Comparison of ENCODE assay signal across 7 mouse cellular contexts in the genomic region with DNA sequence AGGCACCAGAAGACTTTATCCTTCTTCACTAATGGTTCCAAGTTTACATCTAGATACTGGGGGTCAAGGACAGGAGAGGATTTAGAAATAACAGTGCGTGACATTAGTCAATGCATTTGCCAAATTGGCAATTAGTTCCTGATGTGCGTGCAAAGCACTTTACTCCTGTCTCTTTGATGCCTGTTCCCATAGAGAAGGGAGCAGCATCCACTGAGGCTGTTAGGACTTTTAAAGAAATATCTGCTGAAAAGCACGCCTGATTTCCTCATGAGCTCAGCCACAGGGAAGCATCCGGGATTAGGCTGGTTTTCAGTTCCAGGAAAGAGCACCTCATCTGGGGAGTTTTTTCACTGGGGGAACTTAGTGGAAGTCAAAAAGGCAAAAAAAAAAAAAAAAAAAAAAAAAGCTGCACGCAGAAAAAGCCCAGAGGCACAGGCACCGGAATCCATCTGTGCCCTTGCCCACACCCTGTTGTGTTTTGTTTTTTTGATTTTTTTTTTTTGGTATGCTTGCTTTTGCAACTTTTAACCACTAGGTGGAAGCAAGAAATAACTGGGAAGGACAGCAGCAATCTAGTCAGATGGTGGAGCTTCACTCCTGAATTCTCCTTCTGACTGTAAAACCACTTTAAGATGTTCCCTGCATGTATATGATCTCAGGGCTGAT. TPM values are rescaled to one million over a fixed set of nuclear protein-coding genes. Genes with fewer than 3 reads are reported as not detected.
A peak's percentile ranks its signal among the peaks of the same experiment; 100 is the strongest.
DNase-seq lines count a peak whose midpoint lies in the region; ATAC-seq and TF ChIP-seq lines count a peak whose summit lies in the region.

No protein-coding gene starts in this region.

- H3K79me3 ChIP-seq in C2C12 (ENCODE audit: low read depth) = no peaks in the 10 kb centered on the region

- H3K79me2 ChIP-seq in C2C12 (ENCODE audit: control insufficient read depth, insufficient read depth) = no peaks in the 10 kb centered on the region

- peak; percentile 0 for TF ChIP-seq CTCF in C2C12 (IDR thresholded peaks at IDR 0.05; ENCODE audit: control insufficient read depth, insufficient read depth, insufficient read length)

- ATAC-seq in heart, embryonic 13.5 days (ENCODE audit: extremely low read depth, insufficient number of reproducible peaks, low FRiP score, low TSS enrichment) = no peak
- ATAC-seq in limb, embryonic 15.5 days (ENCODE audit: insufficient number of reproducible peaks, low FRiP score, low TSS enrichment, low read depth) = no peak
- 0 out of 2 replicates have a peak, but pooled peaks have one; percentile 15 for ATAC-seq in neural tube, embryonic 12.5 days (ENCODE audit: low FRiP score, low read depth)

- DNase-seq in 416B (ENCODE audit: low read depth) = peak; percentile 75
- DNase-seq in cerebellum, postnatal 10 days = peak; percentile 53 to 81
- DNase-seq in ovary, postnatal 14 days (ENCODE audit: low spot score) = no peak

- no peaks in the 10 kb centered on the region for H3K27me3 ChIP-seq in C2C12 (ENCODE audit: control insufficient read depth, insufficient read depth, insufficient read length)
- peaks cover 47% of the 10 kb centered on the region for H3K27me3 ChIP-seq in heart, embryonic 13.5 days (replicated peaks)
- H3K27me3 ChIP-seq in limb, embryonic 15.5 days = no peaks in the 10 kb centered on the region
- H3K27me3 ChIP-seq in neural tube, embryonic 12.5 days (replicated peaks) = no peaks in the 10 kb centered on the region

- no peaks in the 10 kb centered on the region for H3K36me3 ChIP-seq in C2C12 (ENCODE audit: control insufficient read depth, insufficient read depth)
- no peaks in the 10 kb centered on the region for H3K36me3 ChIP-seq in heart, embryonic 13.5 days
- no peaks in the 10 kb centered on the region for H3K36me3 ChIP-seq in limb, embryonic 15.5 days
- H3K36me3 ChIP-seq in neural tube, embryonic 12.5 days = no peaks in the 10 kb centered on the region

- H3K9me3 ChIP-seq in heart, embryonic 13.5 days = no peaks in the 10 kb centered on the region
- H3K9me3 ChIP-seq in limb, embryonic 15.5 days = no peaks in the 10 kb centered on the region
- H3K9me3 ChIP-seq in neural tube, embryonic 12.5 days = no peaks in the 10 kb centered on the region

- peak overlapping the region; percentile 54 for H3K4me2 ChIP-seq in heart, embryonic 13.5 days
- peak overlapping the region; percentile 35 for H3K4me2 ChIP-seq in limb, embryonic 15.5 days
- H3K4me2 ChIP-seq in neural tube, embryonic 12.5 days (replicated peaks) = peak overlapping the region; percentile 37

- WGBS in heart, embryonic 13.5 days = 17% methylated on average over 6 of the region's 6 CpGs
- 14% methylated on average over 6 of the region's 6 CpGs for WGBS in limb, embryonic 15.5 days
- 5% methylated on average over 6 of the region's 6 CpGs for WGBS in neural tube, embryonic 12.5 days

- peaks cover 26% of the 10 kb centered on the region for H3K4me1 ChIP-seq in heart, embryonic 13.5 days
- H3K4me1 ChIP-seq in limb, embryonic 15.5 days = peaks cover 6% of the 10 kb centered on the region
- H3K4me1 ChIP-seq in neural tube, embryonic 12.5 days = peaks cover 29% of the 10 kb centered on the region

- H3ac ChIP-seq in C2C12 (ENCODE audit: control insufficient read depth, insufficient read length, low read depth) = no peak overlapping the region

- no peak overlapping the region for H3K4me3 ChIP-seq in C2C12 (ENCODE audit: insufficient read depth, poor library complexity, severe bottlenecking)
- no peak overlapping the region; the same call in 1 of the 2 replicates for H3K4me3 ChIP-seq in heart, embryonic 13.5 days
- H3K4me3 ChIP-seq in limb, embryonic 15.5 days = no peak overlapping the region
- no peak overlapping the region for H3K4me3 ChIP-seq in neural tube, embryonic 12.5 days

- no peak overlapping the region for H3K27ac ChIP-seq in heart, embryonic 13.5 days (replicated peaks)
- no peak overlapping the region for H3K27ac ChIP-seq in limb, embryonic 15.5 days
- 0 out of 2 replicates have a peak overlapping the region, but pooled peaks have one; percentile 7 for H3K27ac ChIP-seq in neural tube, embryonic 12.5 days

- H3K9ac ChIP-seq in heart, embryonic 13.5 days = 0 out of 2 replicates have a peak overlapping the region, but pooled peaks have one; percentile 1
- H3K9ac ChIP-seq in limb, embryonic 15.5 days = no peak overlapping the region
- no peak overlapping the region for H3K9ac ChIP-seq in neural tube, embryonic 12.5 days

TF ChIP-seq in C2C12, 6 proteins besides CTCF, POLR2A, EP300 and RAD21:
- TF ChIP-seq FOSL1 (IDR thresholded peaks at IDR 0.05; ENCODE audit: insufficient read depth, low read length, poor library complexity, severe bottlenecking) (no peak), USF1 (IDR thresholded peaks at IDR 0.05; ENCODE audit: low read depth) (no peak), MYOG (IDR thresholded peaks at IDR 0.05; ENCODE audit: control insufficient read depth, extremely low read depth, insufficient read length) (no peak), MYOD1 (IDR thresholded peaks at IDR 0.05; ENCODE audit: control insufficient read depth, insufficient read length, low read depth) (no peak), CEBPB (IDR thresholded peaks at IDR 0.05; ENCODE audit: low read depth) (no peak), MAX (IDR thresholded peaks at IDR 0.05) (no peak)

RNA-seq across cellular contexts. Expression of a gene that starts 59.8 kb away (rescaled TPM):
- polyA plus RNA-seq in C2C12 (2012; fragmentation: generic; extraction: Trizol) = 0.05 TPM
- 0.37 TPM in 1 of 2 replicates, not detected in the other for polyA plus RNA-seq in heart, embryonic 13.5 days (2015; fragmentation: Nextera tagmentation; extraction: Ambion mirVana)
- polyA plus RNA-seq in limb, embryonic 15.5 days (2015; fragmentation: Nextera tagmentation; extraction: Ambion mirVana) = 0.44 and 0.63 TPM in 2 replicates
- 0.42 and 0.63 TPM in 2 replicates for polyA plus RNA-seq in neural tube, embryonic 12.5 days (2016; fragmentation: Nextera tagmentation; extraction: Ambion mirVana)
